Mouse (Mus musculus) liver, embryonic 12.5 days (tissue): Measurements from ENCODE around the gene Med17. TPM values are rescaled to one million over a fixed set of nuclear protein-coding genes. Genes with fewer than 3 reads are reported as not detected.
"Not testable (repeated sequence)": the region's sequence is repeated elsewhere in the genome, so short reads cannot be mapped to it uniquely, and the experiment has no call there.

Experiments
- ATAC-seq: fragments of 200-750 bp; cut with Nextera tagmentation; 2 replicates; pipeline ENCODE4 v1.8.0; 2017; ENCODE audit warnings: moderate number of reproducible peaks, mild to moderate bottlenecking, moderate library complexity
- H3K27ac ChIP-seq: fragments of 300-500 bp; sonication (generic); 2 replicates; pipeline ENCODE4 v1.5.1; 2016; ENCODE audit warnings: mild to moderate bottlenecking
- H3K27me3 ChIP-seq: fragments of 300-500 bp; sonication (generic); replicated peaks from 2 replicates; pipeline ENCODE4 v1.6.1; 2016; ENCODE audit warnings: mild to moderate bottlenecking, moderate library complexity
- H3K36me3 ChIP-seq: fragments of 300-500 bp; sonication (generic); 2 replicates; pipeline ENCODE4 v1.6.1; 2016; ENCODE audit warnings: mild to moderate bottlenecking, moderate library complexity
- H3K4me1 ChIP-seq: fragments of 300-500 bp; sonication (generic); 2 replicates; pipeline ENCODE4 v1.6.1; 2016
- H3K4me2 ChIP-seq: fragments of 300-500 bp; sonication (generic); 2 replicates; pipeline ENCODE4 v1.6.1; 2016; ENCODE audit warnings: mild to moderate bottlenecking, moderate library complexity
- H3K4me3 ChIP-seq: fragments of 300-500 bp; sonication (generic); 2 replicates; pipeline ENCODE4 v1.5.1; 2016; ENCODE audit warnings: mild to moderate bottlenecking, moderate library complexity
- H3K9ac ChIP-seq: fragments of 300-500 bp; sonication (generic); 2 replicates; pipeline ENCODE4 v1.6.1; 2016; ENCODE audit warnings: mild to moderate bottlenecking, moderate library complexity
- H3K9me3 ChIP-seq: fragments of 300-500 bp; sonication (generic); replicated peaks from 2 replicates; pipeline ENCODE4 v1.6.1; 2016; ENCODE audit warnings: mild to moderate bottlenecking, moderate library complexity
- WGBS: fragments of 180-500 bp; shearing (Covaris S2); methylation state at CpG from one replicate; pipeline ENCODE4 v1.1.7; 2016; ENCODE audit not compliant: insufficient replicate concordance; 5-methylcytosine and 5-hydroxymethylcytosine counted together
- polyA plus RNA-seq: library from polyadenylated mRNA; unstranded; fragments of >200 nt; fragmentation: Nextera tagmentation; extraction: Ambion mirVana; gene quantifications from 2 replicates; pipeline ENCODE4 v1.2.1, GENCODE M21; 2016

The Med17 gene
- polyA plus RNA-seq, 1 experiment from 2014 or later: 29.2 TPM

GRCm38 (mm10) chr9:15306398-15307119, 26.8 kb upstream of the Med17 start, which contains the start of gene 4931406C07Rik:
Gene 4931406C07Rik (minus strand): TSS chr9:15306448.
- peak within 1 kb of the TSS; percentile 93 for H3K27ac ChIP-seq
- no peak for ATAC-seq
- peak within 1 kb of the TSS; percentile 95 for H3K9ac ChIP-seq
- H3K27me3 ChIP-seq: no peaks in the 10 kb centered on the region
- under 1% methylated on average over 35 of the region's 35 CpGs for WGBS
- H3K36me3 ChIP-seq: peaks cover 47% of the 10 kb centered on the region
- H3K9me3 ChIP-seq: no peaks in the 10 kb centered on the region
- peaks cover 55% of the 10 kb centered on the region for H3K4me1 ChIP-seq
- H3K4me2 ChIP-seq: peak within 1 kb of the TSS; percentile 88
- H3K4me3 ChIP-seq: peak within 1 kb of the TSS; percentile 84

GRCm38 (mm10) chr9:15305503-15306397, 26.0 kb upstream of the Med17 start, which contains the start of gene Taf1d:
Gene Taf1d (plus strand): TSS chr9:15306214.
- no peaks in the 10 kb centered on the region for H3K9me3 ChIP-seq
- H3K4me1 ChIP-seq: peaks cover 58% of the 10 kb centered on the region
- H3K4me2 ChIP-seq: peak within 1 kb of the TSS; percentile 88
- peaks cover 39% of the 10 kb centered on the region for H3K36me3 ChIP-seq
- peak; percentile 95 for ATAC-seq
- H3K4me3 ChIP-seq: peak within 1 kb of the TSS; percentile 84
- peak within 1 kb of the TSS; percentile 93 for H3K27ac ChIP-seq
- peak within 1 kb of the TSS; percentile 95 for H3K9ac ChIP-seq
- 10% methylated on average over 45 of the region's 45 CpGs for WGBS
- no peaks in the 10 kb centered on the region for H3K27me3 ChIP-seq

DNA sequence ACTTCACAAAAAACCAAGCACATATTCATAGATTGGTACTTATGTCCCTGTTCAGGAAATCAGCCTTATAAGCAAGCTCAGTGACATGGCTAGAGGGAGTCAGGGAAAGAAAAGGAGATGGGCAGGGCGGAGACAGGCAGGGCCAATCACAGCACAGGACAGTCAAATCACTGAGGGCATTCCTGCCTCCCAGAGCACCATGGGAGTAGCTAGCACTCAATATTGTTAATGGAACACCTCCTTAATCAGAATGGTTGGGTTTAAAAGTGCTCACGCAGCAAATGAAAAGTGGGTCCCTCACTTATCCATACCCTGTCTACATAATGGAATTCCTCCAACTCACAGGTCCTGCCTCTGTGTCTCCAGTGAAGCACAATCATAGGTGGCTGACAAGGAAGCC, 23.1 kb upstream of the Med17 start:
- Histone ChIP-seq H3K27me3 (no peaks in the 10 kb centered on the region), H3K9me3 (no peaks in the 10 kb centered on the region), H3K4me2 (no peak overlapping the region), H3K9ac (no peak overlapping the region), H3K27ac (no peak overlapping the region), H3K4me1 (peaks cover 32% of the 10 kb centered on the region), H3K36me3 (peaks cover 10% of the 10 kb centered on the region), H3K4me3 (no peak overlapping the region)
- ATAC-seq: no peak
- 71% methylated on average over 2 of the region's 2 CpGs for WGBS

GRCm38 (mm10) chr9:15302006-15302405, 22.3 kb upstream of the Med17 start:
- not testable (repeated sequence) for H3K4me3 ChIP-seq, H3K9ac ChIP-seq, H3K27me3 ChIP-seq, ATAC-seq, H3K36me3 ChIP-seq, H3K27ac ChIP-seq, H3K4me2 ChIP-seq, H3K9me3 ChIP-seq
- WGBS: 67% methylated on average over 6 of the region's 6 CpGs
- peaks cover 23% of the 10 kb centered on the region for H3K4me1 ChIP-seq

- WGBS: 47% methylated on average over 6 of the region's 6 CpGs
Measured at GRCm38 (mm10) chr9:15301399-15301798, 21.7 kb upstream of the Med17 start.

GRCm38 (mm10) chr9:15300056-15300455, 20.3 kb upstream of the Med17 start:
- Histone ChIP-seq H3K27ac (no peak overlapping the region), H3K4me1 (peaks cover 10% of the 10 kb centered on the region; the same call in 1 of the 2 replicates), H3K27me3 (no peaks in the 10 kb centered on the region), H3K36me3 (no peaks in the 10 kb centered on the region), H3K4me3 (no peak overlapping the region), H3K4me2 (no peak overlapping the region), H3K9me3 (no peaks in the 10 kb centered on the region), H3K9ac (no peak overlapping the region)
- 66% methylated on average over 5 of the region's 5 CpGs for WGBS
- ATAC-seq: no peak

More at GRCm38 (mm10) chr9:15301399-15301798, 21.7 kb upstream of the Med17 start:
- Histone ChIP-seq H3K4me2 (no peak overlapping the region), H3K27ac (peak overlapping the region; percentile 32), H3K36me3 (no peaks in the 10 kb centered on the region), H3K9me3 (no peaks in the 10 kb centered on the region), H3K4me3 (no peak overlapping the region), H3K27me3 (no peaks in the 10 kb centered on the region), H3K9ac (no peak overlapping the region), H3K4me1 (peaks cover 19% of the 10 kb centered on the region)
- ATAC-seq: no peak

GRCm38 (mm10) chr9:15298451-15298850, 18.7 kb upstream of the Med17 start:
- no peak for ATAC-seq
- Histone ChIP-seq H3K36me3 (no peaks in the 10 kb centered on the region), H3K9me3 (no peaks in the 10 kb centered on the region), H3K27ac (no peak overlapping the region), H3K27me3 (no peaks in the 10 kb centered on the region), H3K4me2 (no peak overlapping the region), H3K4me1 (peaks cover 8% of the 10 kb centered on the region; the same call in 1 of the 2 replicates), H3K4me3 (no peak overlapping the region), H3K9ac (no peak overlapping the region)
- WGBS: 29% methylated on average over 2 of the region's 2 CpGs

DNA sequence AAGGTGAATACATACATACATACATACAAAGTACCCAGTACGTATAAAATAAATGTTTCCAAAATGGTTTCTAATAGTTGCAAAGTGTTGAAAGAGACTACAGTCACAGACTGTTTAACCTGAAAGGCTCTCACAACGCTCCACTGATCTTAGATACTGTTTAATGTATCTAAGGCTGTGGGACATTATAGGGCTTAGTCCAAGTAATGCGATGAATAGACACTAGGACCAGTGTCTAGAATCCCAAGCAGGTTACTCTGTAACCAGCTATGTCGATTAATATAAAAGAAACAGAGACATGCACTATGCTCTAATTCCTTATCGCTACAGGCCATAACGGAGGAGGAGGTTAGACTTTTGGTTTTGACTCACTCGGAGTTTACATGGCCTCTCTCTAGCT, 17.4 kb upstream of the Med17 start:
- ATAC-seq: no peak
- H3K4me2 ChIP-seq: no peak overlapping the region
- WGBS: 82% methylated on average over 7 of the region's 7 CpGs
- no peaks in the 10 kb centered on the region for H3K36me3 ChIP-seq
- H3K27ac ChIP-seq: no peak overlapping the region
- H3K9ac ChIP-seq: no peak overlapping the region
- H3K4me3 ChIP-seq: no peak overlapping the region
- peaks cover 8% of the 10 kb centered on the region; the same call in 1 of the 2 replicates for H3K4me1 ChIP-seq
- H3K9me3 ChIP-seq: no peaks in the 10 kb centered on the region
- no peaks in the 10 kb centered on the region for H3K27me3 ChIP-seq

GRCm38 (mm10) chr9:15289251-15289650, 9.5 kb upstream of the Med17 start:
- H3K9me3 ChIP-seq: no peaks in the 10 kb centered on the region
- no peak overlapping the region for H3K4me3 ChIP-seq
- no peak overlapping the region for H3K27ac ChIP-seq
- WGBS: 18% methylated on average over 6 of the region's 6 CpGs
- ATAC-seq: peak; percentile 84
- H3K4me1 ChIP-seq: peaks cover 32% of the 10 kb centered on the region
- H3K36me3 ChIP-seq: peaks cover 4% of the 10 kb centered on the region; the same call in 1 of the 2 replicates
- H3K9ac ChIP-seq: no peak overlapping the region
- peak overlapping the region; percentile 26 for H3K4me2 ChIP-seq
- no peaks in the 10 kb centered on the region for H3K27me3 ChIP-seq

- H3K4me2 ChIP-seq: no peak overlapping the region
- H3K9ac ChIP-seq: no peak overlapping the region
- H3K4me3 ChIP-seq: no peak overlapping the region
- peaks cover 4% of the 10 kb centered on the region; the same call in 1 of the 2 replicates for H3K36me3 ChIP-seq
- H3K9me3 ChIP-seq: no peaks in the 10 kb centered on the region
- peaks cover 32% of the 10 kb centered on the region for H3K4me1 ChIP-seq
- no peaks in the 10 kb centered on the region for H3K27me3 ChIP-seq
- no peak overlapping the region for H3K27ac ChIP-seq
- 0 out of 2 replicates have a peak, but pooled peaks have one; percentile 13 for ATAC-seq
- 44% methylated on average over 3 of the region's 3 CpGs for WGBS
Measured at GRCm38 (mm10) chr9:15288402-15288801, 8.7 kb upstream of the Med17 start.

- H3K27me3 ChIP-seq: no peaks in the 10 kb centered on the region
- WGBS: 42% methylated on average over 6 of the region's 6 CpGs
Measured at GRCm38 (mm10) chr9:15287846-15288245, 8.1 kb upstream of the Med17 start.

DNA sequence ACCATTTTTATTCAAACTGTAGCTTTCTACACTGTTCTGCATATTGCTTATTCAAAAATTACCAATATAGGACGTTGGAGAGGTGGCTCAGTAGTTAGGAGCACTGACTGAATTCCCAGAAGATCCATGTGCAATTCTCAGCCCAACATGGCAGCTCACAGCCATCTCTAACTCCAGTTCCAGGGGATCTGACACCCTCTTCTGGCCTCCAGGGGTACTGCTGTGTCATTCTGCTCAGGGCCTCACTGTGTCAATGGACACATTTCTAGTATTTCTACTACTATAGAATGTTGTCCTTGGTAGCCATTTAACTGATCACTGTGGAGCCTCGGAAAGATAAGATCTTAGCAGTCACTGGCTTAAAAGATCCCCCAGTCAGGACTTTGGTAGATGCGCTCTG, 5.7 kb upstream of the Med17 start:
- Histone ChIP-seq H3K4me2 (no peak overlapping the region), H3K9me3 (no peaks in the 10 kb centered on the region), H3K4me3 (no peak overlapping the region), H3K9ac (no peak overlapping the region), H3K4me1 (peaks cover 41% of the 10 kb centered on the region), H3K27me3 (no peaks in the 10 kb centered on the region), H3K36me3 (peaks cover 4% of the 10 kb centered on the region; the same call in 1 of the 2 replicates), H3K27ac (no peak overlapping the region)
- WGBS: 54% methylated on average over 3 of the region's 3 CpGs
- no peak for ATAC-seq

More at GRCm38 (mm10) chr9:15287846-15288245, 8.1 kb upstream of the Med17 start:
- Histone ChIP-seq H3K9ac (no peak overlapping the region), H3K4me2 (no peak overlapping the region), H3K4me1 (peaks cover 32% of the 10 kb centered on the region), H3K36me3 (peaks cover 4% of the 10 kb centered on the region; the same call in 1 of the 2 replicates), H3K4me3 (no peak overlapping the region), H3K9me3 (no peaks in the 10 kb centered on the region), H3K27ac (no peak overlapping the region)
- ATAC-seq: no peak
